Mouse (Mus musculus): ENCODE measurements around the gene Lrrc15. TPM values are rescaled to one million over a fixed set of nuclear protein-coding genes. Genes with fewer than 3 reads are reported as not detected.

Lrrc15 gene
- total and polyA plus RNA-seq, 3 experiments: not detected

DNA sequence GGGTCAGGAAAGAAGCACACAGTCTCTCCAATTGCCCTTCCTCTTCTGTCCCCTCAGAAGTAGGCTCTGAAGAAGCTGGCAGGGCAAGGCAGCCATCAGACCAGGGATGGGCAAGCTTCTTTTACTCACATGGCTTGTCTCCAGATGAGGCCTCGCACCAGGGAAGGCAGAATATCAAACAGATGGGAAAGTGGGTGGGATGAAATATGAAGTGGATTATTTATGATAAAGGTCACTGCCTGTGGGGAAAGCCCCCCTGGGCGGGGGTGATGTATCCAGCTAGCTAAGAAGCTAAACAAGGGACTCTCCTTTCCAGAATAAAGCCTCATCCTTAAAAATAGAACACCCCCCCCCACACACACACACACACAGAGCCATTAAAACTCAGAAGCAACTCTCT, 47.5 kb downstream of the Lrrc15 start:
- H3K27ac ChIP-seq (ENCODE audit: control insufficient read depth, low read depth, low read length): no peak overlapping the region
- no peak for TF ChIP-seq ZNF384 (IDR thresholded peaks at IDR 0.05; ENCODE audit: low read depth, low read length)
- H3K4me1 ChIP-seq (ENCODE audit: control insufficient read depth in 1 of 2, insufficient read depth in 2 of 2, low read length in 2 of 2): peaks cover 0 to 9% of the 10 kb centered on the region in 2 experiments; a peak in 1 of 4 replicates
- H3K79me2 ChIP-seq (ENCODE audit: control insufficient read depth, insufficient read depth, low read length, poor library complexity): no peaks in the 10 kb centered on the region
- peaks cover 3 to 15% of the 10 kb centered on the region in 2 experiments for H3K27me3 ChIP-seq (ENCODE audit: control insufficient read depth in 1 of 2, insufficient read depth in 2 of 2, low read length in 2 of 2)
- H3K36me3 ChIP-seq (ENCODE audit: control insufficient read depth in 1 of 2, insufficient read depth in 2 of 2, low read length in 2 of 2): peaks cover 0 to 3% of the 10 kb centered on the region in 2 experiments; a peak in 2 of 4 replicates
- DNase-seq (ENCODE audit: low read depth, low spot score): no peak
- H3K9me3 ChIP-seq (replicated peaks; ENCODE audit: insufficient read depth, low read length): no peaks in the 10 kb centered on the region
- no peak overlapping the region for H3K4me3 ChIP-seq (ENCODE audit: control insufficient read depth in 1 of 2, insufficient read depth in 1 of 2, low read depth in 2 of 2, low read length in 2 of 2)
- H3K9ac ChIP-seq (ENCODE audit: control insufficient read depth, low read depth, low read length, poor library complexity, severe bottlenecking): peak overlapping the region; percentile 58; the same call in 1 of the 2 replicates

DNA sequence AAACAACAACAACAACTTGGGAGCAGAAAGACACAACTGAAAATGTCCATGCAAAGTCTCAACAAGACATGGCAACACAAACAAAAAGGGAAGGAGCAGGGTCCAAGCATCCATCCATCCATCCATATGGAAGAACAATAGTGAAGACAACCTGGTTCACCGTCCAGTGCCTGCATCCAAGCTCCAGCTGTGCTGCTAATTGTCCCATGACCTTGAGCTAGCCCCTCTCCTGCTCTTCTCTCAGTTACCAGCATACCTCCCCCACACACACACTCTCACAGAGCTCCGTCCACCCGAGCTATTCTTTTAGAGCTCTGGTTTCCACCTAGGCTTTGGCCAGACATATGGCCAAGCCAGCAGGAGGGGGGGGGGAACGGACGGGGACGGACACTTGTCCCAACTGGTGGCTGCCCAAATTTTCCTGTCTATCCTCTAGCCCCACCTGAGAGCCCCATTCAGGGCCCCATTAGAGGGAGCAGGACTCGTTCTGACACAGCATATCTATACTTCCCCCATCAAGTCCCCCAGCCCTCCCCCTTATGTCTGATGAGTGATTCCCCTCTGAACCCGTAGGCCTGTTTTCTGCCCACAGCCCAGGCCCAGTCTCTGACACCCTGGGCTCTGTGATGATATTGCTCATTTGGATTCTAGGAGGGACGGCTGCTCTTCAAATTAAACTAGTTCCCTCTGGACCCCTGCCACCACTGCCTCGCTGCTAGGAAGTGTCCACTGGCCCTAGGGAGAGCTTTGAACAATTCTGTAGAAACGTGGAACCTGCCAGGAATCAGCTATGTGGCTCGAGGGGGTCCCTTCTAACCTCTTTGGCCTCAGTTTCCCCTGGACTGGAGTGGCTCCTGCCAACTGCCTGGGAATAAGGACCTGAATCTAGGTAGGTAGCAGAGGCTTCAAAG, 48.2 kb downstream of the Lrrc15 start:
- H3K9me3 ChIP-seq (replicated peaks; ENCODE audit: insufficient read depth, low read length): no peaks in the 10 kb centered on the region
- H3K27ac ChIP-seq (ENCODE audit: control insufficient read depth, low read depth, low read length): no peak overlapping the region
- peaks cover 0 to 3% of the 10 kb centered on the region in 2 experiments; a peak in 2 of 4 replicates for H3K36me3 ChIP-seq (ENCODE audit: control insufficient read depth in 1 of 2, insufficient read depth in 2 of 2, low read length in 2 of 2)
- TF ChIP-seq TAL1 (IDR thresholded peaks at IDR 0.05; ENCODE audit: low read length) (no peak), USF2 (IDR thresholded peaks at IDR 0.05; ENCODE audit: borderline replicate concordance in 1 of 2, insufficient read depth in 1 of 2, low read depth in 1 of 2, low read length in 2 of 2) (no peak), TBP (IDR thresholded peaks at IDR 0.05; ENCODE audit: low read depth, low read length) (no peak), GATA1 (IDR thresholded peaks at IDR 0.05; ENCODE audit: low read depth, low read length) (no peak), NELFE (IDR thresholded peaks at IDR 0.05; ENCODE audit: low read depth, low read length) (no peak), BHLHE40 (IDR thresholded peaks at IDR 0.05; ENCODE audit: borderline replicate concordance, low read depth, low read length) (no peak), MXI1 (IDR thresholded peaks at IDR 0.05; ENCODE audit: low read depth, low read length) (no peak), POLR2AphosphoS5 (IDR thresholded peaks at IDR 0.05; ENCODE audit: borderline replicate concordance, low read depth, low read length) (no peak), SIN3A (IDR thresholded peaks at IDR 0.05; ENCODE audit: low read length) (no peak), USF1 (IDR thresholded peaks at IDR 0.05; ENCODE audit: low read depth, low read length) (no peak), POLR2A (IDR thresholded peaks at IDR 0.05; ENCODE audit: control insufficient read depth in 1 of 2, insufficient read depth in 1 of 2, low read depth in 1 of 2, low read length in 2 of 2, poor library complexity in 1 of 2) (no peak), CHD2 (IDR thresholded peaks at IDR 0.05; ENCODE audit: low read length) (no peak), ZKSCAN1 (IDR thresholded peaks at IDR 0.05; ENCODE audit: low read depth, low read length) (no peak), POLR2AphosphoS2 (IDR thresholded peaks at IDR 0.05; ENCODE audit: low read length) (no peak), CTCF (IDR thresholded peaks at IDR 0.05 in 2 of 3, conservative IDR thresholded peaks at IDR 0.05 in 1 of 3; ENCODE audit: control insufficient read depth in 1 of 3, insufficient read depth in 1 of 3, low read depth in 2 of 3, low read length in 3 of 3, poor library complexity in 1 of 3, severe bottlenecking in 1 of 3) (no peak), RCOR1 (IDR thresholded peaks at IDR 0.05; ENCODE audit: low read depth, low read length) (no peak), ZMIZ1 (IDR thresholded peaks at IDR 0.05; ENCODE audit: low read depth, low read length) (no peak), MAFK (IDR thresholded peaks at IDR 0.05; ENCODE audit: borderline replicate concordance, low read depth, low read length) (no peak), HCFC1 (IDR thresholded peaks at IDR 0.05; ENCODE audit: low read depth, low read length) (no peak), CHD1 (IDR thresholded peaks at IDR 0.05; ENCODE audit: low read depth, low read length) (no peak)
- DNase-seq (ENCODE audit: low read depth, low spot score): no peak
- no peak overlapping the region for H3K9ac ChIP-seq (ENCODE audit: control insufficient read depth, low read depth, low read length, poor library complexity, severe bottlenecking)
- H3K4me3 ChIP-seq (ENCODE audit: control insufficient read depth in 1 of 2, insufficient read depth in 1 of 2, low read depth in 2 of 2, low read length in 2 of 2): no peak overlapping the region
- H3K4me1 ChIP-seq (ENCODE audit: control insufficient read depth in 1 of 2, insufficient read depth in 2 of 2, low read length in 2 of 2): peaks cover 0 to 9% of the 10 kb centered on the region in 2 experiments; a peak in 1 of 4 replicates
- peaks cover 3 to 15% of the 10 kb centered on the region in 2 experiments for H3K27me3 ChIP-seq (ENCODE audit: control insufficient read depth in 1 of 2, insufficient read depth in 2 of 2, low read length in 2 of 2)
- no peaks in the 10 kb centered on the region for H3K79me2 ChIP-seq (ENCODE audit: control insufficient read depth, insufficient read depth, low read length, poor library complexity)

Data from MEL (cell line).